Mouse (Mus musculus): ENCODE results near the gene Tnfrsf25. TPM values are rescaled to one million over a fixed set of nuclear protein-coding genes. Genes with fewer than 3 reads are reported as not detected.

Gene Tnfrsf25
- polyA plus RNA-seq, 1 experiment = 7.0 TPM

- no peak for DNase-seq (ENCODE audit: extremely low spot score in 1 of 2, low spot score in 1 of 2)
Observed at GRCm38 (mm10) chr4:152168052-152168451, 52.3 kb downstream of the Tnfrsf25 start.

- no peak for DNase-seq (ENCODE audit: extremely low spot score in 1 of 2, low spot score in 1 of 2)
Observed at GRCm38 (mm10) chr4:152169103-152169502, 53.4 kb downstream of the Tnfrsf25 start.

Other genes with a start within 250 kb of the Tnfrsf25 start
- gene Dnajc11, start 182.2 kb upstream of the Tnfrsf25 start, polyA plus RNA-seq (2012; rRNA removed) = 62.5 and 64.2 TPM in 2 replicates
- gene Thap3, start 126.9 kb upstream of the Tnfrsf25 start, polyA plus RNA-seq (2012; rRNA removed) = 29.8 and 39.4 TPM in 2 replicates
- 9.1 and 9.3 TPM in 2 replicates for gene Phf13, start 119.7 kb upstream of the Tnfrsf25 start, polyA plus RNA-seq (2012; rRNA removed)
- 11.2 and 12.1 TPM in 2 replicates for gene Klhl21, start 107.1 kb upstream of the Tnfrsf25 start, polyA plus RNA-seq (2012; rRNA removed)
- 17.6 and 19.1 TPM in 2 replicates for gene Zbtb48, start 88.3 kb upstream of the Tnfrsf25 start, polyA plus RNA-seq (2012; rRNA removed)
- gene Tas1r1, start 77.4 kb upstream of the Tnfrsf25 start, polyA plus RNA-seq (2012; rRNA removed) = 0.13 and 0.20 TPM in 2 replicates
- gene Nol9, start 76.6 kb upstream of the Tnfrsf25 start, polyA plus RNA-seq (2012; rRNA removed) = 15.9 and 18.4 TPM in 2 replicates
- gene Plekhg5, start 43.4 kb upstream of the Tnfrsf25 start, polyA plus RNA-seq (2012; rRNA removed) = 41.1 and 49.7 TPM in 2 replicates
- 1.1 and 1.3 TPM in 2 replicates for gene Espn, start 36.4 kb downstream of the Tnfrsf25 start, polyA plus RNA-seq (2012; rRNA removed)
- gene Hes2, start 42.9 kb downstream of the Tnfrsf25 start, polyA plus RNA-seq (2012; rRNA removed) = not detected in 2 replicates
- gene Acot7, start 62.2 kb downstream of the Tnfrsf25 start, polyA plus RNA-seq (2012; rRNA removed) = 304 and 344 TPM in 2 replicates
- gene Gpr153, start 158.3 kb downstream of the Tnfrsf25 start, polyA plus RNA-seq (2012; rRNA removed) = 35.4 and 43.3 TPM in 2 replicates
- 0.38 and 0.71 TPM in 2 replicates for gene Hes3, start 175.7 kb downstream of the Tnfrsf25 start, polyA plus RNA-seq (2012; rRNA removed)
- 32.7 and 34.2 TPM in 2 replicates for gene Icmt, start 181.3 kb downstream of the Tnfrsf25 start, polyA plus RNA-seq (2012; rRNA removed)
- 20.9 and 23.3 TPM in 2 replicates for gene Rnf207, start 203.1 kb downstream of the Tnfrsf25 start, polyA plus RNA-seq (2012; rRNA removed)
- 192 and 232 TPM in 2 replicates for gene Rpl22, start 209.8 kb downstream of the Tnfrsf25 start, polyA plus RNA-seq (2012; rRNA removed)
- 66.8 and 77.9 TPM in 2 replicates for gene Chd5, start 222.7 kb downstream of the Tnfrsf25 start, polyA plus RNA-seq (2012; rRNA removed)

Data from frontal cortex, adult 2 months (tissue).